Mouse (Mus musculus) testis, adult 2 months (tissue): ENCODE data around the gene Gipr.

Experiments
- CTCF ChIP-seq: fragments of 200-500 bp; IDR thresholded peaks from 2 replicates; pipeline ENCODE4 v1.5.1; 2012; ENCODE audit warnings: low read depth, mild to moderate bottlenecking, inconsistent platforms, low read length, moderate library complexity; ENCODE audit not compliant: control insufficient read depth, insufficient read depth, insufficient replicate concordance
- POLR2A ChIP-seq: fragments of 200-500 bp; IDR thresholded peaks from 2 replicates; pipeline ENCODE4 v1.6.1; 2012; ENCODE audit warnings: low read depth, mild to moderate bottlenecking, inconsistent platforms, low read length, moderate library complexity; ENCODE audit not compliant: control insufficient read depth

- TF ChIP-seq CTCF: no peak
- no peak for TF ChIP-seq POLR2A
These were observed 12.1 kb upstream of the Gipr start for GRCm38 (mm10) chr7:19178035-19178434.
